Mouse (Mus musculus) gastrocnemius, postnatal 14 days (tissue): ENCODE measurements around the gene Rapgef2. TPM values are rescaled to one million over a fixed set of nuclear protein-coding genes. Genes with fewer than 3 reads are reported as not detected.

ENCODE experiments used
- total RNA-seq, 2 experiments: library from RNA; stranded (reverse); gene quantifications; 2 replicates each; pipeline ENCODE4 v1.2.3; 2021

Gene Rapgef2
- total RNA-seq, 2 experiments from 2014 or later, result 20.5 to 21.0 TPM

Other genes starting within 250 kb of the Rapgef2 start
- gene Gm17359, start 50.1 kb upstream of the Rapgef2 start, total RNA-seq, result not detected